Mouse (Mus musculus): Measurements from ENCODE around the gene Rps6kl1.

Rps6kl1 gene

GRCm38 (mm10) chr12:85151002-85151774, at the start of gene Rps6kl1:
Gene Rps6kl1, minus strand, starts transcription at chr12:85151264.
- peak; percentile 83 for DNase-seq

DNA sequence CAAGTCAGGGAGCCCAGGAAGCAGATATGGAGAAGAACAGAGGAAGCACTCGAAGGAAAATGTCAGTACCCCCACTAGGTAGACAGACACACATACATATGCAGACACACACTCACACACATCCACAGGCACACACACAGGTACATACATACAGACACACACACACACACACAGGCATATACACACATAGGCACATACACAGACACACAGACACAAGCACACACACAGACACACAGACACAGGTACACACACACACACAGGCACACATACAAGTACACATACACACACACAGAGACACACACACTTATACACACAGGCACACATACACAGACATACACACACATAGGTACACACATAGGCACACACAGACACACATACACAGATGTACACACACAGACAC, 48.9 kb upstream of the Rps6kl1 start:
- no peak for DNase-seq

GRCm38 (mm10) chr12:85197936-85198335, 46.9 kb upstream of the Rps6kl1 start:
- no peak for DNase-seq

DNA sequence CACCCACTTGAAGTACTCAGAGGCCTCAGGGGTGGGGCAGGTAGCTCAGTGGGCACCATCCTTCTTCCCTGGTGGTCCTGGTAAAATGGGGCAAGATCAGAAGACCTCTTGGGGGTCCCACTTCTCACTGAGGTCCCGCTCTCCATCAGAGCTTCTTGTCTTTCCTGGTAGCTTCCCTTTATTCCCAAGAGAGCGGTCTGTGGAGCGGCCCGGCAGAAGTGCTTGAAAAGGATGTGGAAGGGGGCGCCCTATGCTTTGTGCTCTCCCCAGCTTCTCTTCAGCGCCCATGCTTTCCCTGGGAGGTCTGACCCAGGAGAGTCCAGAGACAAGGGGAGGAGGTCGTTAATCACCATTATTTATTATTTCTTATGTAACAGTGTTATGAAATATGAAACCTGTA, 46.3 kb upstream of the Rps6kl1 start:
- DNase-seq = no peak

DNA sequence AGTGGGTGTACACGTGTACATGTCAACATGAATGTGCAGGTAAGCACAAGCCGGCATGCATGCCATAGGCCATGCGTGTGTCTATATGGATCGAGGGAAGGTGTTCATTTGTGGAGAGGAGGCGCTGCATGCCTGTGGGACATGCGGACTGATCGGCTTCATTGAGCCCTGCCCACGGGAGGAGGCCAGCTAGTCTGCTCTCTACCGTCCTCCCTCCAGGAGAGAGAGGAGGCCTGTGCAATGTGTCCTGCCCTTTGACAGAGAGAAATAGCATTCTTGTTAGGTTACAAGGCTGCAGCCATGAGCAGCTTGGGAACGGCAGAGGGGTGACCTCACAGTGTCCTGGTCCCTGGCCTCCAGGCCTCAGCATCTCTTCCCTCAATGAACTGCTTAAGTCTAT, 45.1 kb upstream of the Rps6kl1 start:
- DNase-seq = no peak

- DNase-seq = no peak
Measured at GRCm38 (mm10) chr12:85195086-85195485, 44.0 kb upstream of the Rps6kl1 start.

- DNase-seq = no peak
Measured at GRCm38 (mm10) chr12:85194623-85195018, 43.6 kb upstream of the Rps6kl1 start.

DNA sequence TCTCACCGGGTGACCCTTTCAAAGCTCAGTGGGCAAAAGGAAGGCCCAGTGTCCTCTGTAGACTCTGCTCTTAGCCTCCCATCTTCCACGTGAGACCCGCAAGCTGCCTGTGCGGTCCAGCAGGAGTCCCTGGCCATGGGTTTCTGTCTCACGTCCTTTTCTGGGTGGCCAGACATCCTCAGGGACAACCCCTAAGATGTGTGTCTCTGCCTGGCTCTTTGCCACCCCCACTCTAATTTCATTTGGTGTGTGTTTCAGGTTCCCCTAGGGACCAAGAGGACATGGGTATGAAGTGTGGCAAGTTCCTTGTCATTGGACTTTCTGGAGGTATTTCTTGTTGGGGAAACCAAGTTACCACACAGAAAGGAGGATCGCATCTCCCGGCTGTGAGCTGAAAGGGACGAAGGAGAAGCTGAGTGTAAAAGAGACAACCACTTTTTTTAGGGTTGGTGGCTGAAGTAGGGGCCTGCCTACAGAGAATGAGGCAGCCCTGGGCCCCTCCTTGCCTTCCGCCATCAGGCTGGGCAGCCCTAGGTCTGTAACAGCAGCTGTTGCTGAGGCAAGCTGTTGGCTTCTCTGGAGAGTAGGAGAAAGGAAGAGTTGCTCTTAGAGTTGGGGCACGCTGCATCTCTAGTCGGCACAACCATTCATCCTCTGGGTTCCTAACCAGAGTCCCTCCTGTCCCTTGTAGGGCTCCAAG, 43.0 kb upstream of the Rps6kl1 start:
- DNase-seq = no peak

- DNase-seq = no peak
Measured at GRCm38 (mm10) chr12:85193146-85193545, 42.1 kb upstream of the Rps6kl1 start.

- no peak for DNase-seq
Measured at GRCm38 (mm10) chr12:85192461-85193108, 41.5 kb upstream of the Rps6kl1 start.

- no peak for DNase-seq
Measured at GRCm38 (mm10) chr12:85190290-85190689, 39.2 kb upstream of the Rps6kl1 start.

- DNase-seq = no peak
Measured at GRCm38 (mm10) chr12:85186361-85186760, 35.3 kb upstream of the Rps6kl1 start.

GRCm38 (mm10) chr12:85185810-85186209, 34.7 kb upstream of the Rps6kl1 start:
- DNase-seq = no peak

- DNase-seq = no peak
Measured at GRCm38 (mm10) chr12:85184118-85184517, 33.1 kb upstream of the Rps6kl1 start.

GRCm38 (mm10) chr12:85182898-85183297, 31.8 kb upstream of the Rps6kl1 start:
- DNase-seq = no peak

- DNase-seq = no peak
Measured at GRCm38 (mm10) chr12:85182345-85182643, 31.2 kb upstream of the Rps6kl1 start.

DNA sequence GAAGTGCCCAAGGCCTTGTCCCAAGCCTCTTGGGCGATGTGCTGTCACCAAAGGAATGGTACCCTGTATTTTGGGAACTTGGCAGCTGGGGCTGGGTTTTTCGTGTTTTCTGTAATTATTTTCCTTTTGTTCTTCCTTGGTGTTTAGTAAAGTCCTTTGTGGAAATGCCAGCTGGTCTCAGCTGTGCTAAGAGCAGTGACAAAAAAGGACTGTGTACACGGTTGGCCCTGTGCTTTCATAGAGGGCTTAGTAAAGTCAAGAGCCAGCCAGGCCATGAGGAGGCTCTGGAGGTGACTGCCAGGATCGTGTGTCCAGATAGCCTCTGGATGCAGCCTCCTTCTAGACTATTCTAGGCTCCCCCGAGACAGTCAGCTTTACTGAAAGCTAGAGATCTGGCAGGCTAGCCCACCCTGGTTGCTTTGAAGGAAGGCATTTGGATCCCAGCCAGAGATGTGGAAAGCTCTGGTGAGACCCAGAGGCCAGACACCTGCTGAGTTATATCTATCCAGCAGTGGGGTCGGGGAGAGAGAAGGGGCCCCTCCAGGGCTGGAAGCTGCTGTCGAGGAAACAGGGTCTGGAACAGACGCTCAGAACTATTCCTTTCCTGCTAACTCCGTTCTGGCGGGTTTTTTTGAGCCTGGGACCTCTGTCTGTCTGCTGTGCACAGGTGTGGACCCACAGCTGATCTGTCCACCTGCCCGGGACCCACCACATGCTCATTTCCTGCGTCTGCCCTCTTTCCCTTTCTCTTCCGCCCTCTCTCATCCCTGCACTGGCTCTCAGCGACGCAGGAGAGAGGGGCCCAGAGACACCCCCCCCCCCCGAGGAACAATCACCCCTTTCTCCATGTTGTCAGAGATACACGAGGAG, 30.6 kb upstream of the Rps6kl1 start:
- no peak for DNase-seq

DNA sequence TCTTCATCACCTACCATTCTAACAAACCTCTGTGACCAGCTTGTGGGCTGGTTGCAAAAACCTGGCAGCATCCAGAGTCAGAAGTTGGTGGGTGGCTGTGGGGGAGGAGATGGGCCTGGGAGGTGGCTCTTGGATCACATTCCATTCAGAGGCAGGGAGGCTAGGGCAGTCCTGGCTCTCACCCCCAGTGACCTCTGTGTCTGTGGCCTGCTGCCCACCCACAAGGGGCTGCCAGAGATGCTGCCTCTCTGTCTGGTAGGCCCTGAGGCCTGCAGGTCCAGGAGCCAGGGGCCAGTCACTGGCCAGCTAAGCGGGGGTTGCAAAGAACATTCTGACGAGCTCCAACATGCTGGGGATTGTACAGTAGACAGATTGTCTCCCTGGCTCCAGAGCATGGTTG, 27.2 kb upstream of the Rps6kl1 start:
- no peak for DNase-seq

DNA sequence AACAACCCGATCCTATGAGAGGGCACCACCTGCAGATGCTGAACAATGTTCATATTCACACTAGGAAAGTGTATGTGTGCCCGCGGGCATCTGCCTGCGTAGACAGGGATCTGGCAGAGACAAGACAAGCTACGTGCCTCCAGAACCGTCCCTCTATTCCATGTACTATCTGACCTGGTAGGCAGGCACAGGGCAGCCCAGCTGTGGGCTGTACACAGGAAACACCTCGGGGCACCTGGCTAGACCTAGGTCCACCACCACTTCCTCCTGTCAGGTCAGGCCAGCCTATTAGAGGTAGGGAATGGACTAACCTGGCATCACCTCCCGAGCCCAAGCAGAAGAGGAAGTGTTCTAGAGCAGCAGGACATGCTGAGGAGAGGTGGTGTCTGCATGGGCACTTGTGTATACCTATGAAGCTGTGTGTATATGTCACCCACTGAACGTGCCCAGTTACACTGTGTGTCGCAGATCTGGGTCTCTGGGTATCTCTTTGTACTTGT, 26.7 kb upstream of the Rps6kl1 start, which contains the start of gene Pgf:
Gene Pgf, minus strand, starts transcription at position 51 of the 500 bp plus-strand sequence.
- no peak for DNase-seq

DNA sequence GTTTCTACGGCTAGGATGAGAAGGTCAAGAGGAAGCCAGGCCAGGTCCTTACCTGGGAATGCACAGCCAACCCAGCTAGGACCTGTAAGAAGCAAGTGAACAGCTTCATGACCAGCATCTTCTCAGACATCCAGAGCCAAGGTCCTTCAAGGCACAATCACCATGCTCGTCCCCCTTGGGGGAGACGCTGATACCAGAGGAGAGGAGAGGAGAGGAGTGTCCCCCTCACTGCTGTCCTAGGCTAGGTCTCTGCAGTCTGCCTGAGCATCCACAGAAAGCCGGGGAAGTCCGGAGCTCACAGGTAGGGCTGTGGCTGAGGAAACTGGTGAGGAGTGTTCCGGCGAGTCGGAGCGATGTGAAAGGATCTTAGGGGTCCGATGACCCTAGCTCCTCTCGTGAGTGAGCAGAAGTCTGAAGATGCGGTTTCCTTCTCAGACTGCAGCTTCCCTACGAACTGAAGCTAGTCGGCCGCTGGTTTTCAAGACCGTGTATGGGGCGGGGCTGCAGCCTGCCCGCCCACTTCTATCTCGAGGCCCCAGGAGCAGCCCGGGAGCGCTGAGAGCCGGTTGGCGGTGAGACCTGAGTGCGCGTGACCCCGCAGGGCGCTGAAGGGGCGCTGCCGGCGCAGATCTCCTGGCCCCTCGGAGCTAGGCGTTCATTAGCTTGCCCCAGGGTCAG, 25.9 kb upstream of the Rps6kl1 start:
- no peak for DNase-seq

DNA sequence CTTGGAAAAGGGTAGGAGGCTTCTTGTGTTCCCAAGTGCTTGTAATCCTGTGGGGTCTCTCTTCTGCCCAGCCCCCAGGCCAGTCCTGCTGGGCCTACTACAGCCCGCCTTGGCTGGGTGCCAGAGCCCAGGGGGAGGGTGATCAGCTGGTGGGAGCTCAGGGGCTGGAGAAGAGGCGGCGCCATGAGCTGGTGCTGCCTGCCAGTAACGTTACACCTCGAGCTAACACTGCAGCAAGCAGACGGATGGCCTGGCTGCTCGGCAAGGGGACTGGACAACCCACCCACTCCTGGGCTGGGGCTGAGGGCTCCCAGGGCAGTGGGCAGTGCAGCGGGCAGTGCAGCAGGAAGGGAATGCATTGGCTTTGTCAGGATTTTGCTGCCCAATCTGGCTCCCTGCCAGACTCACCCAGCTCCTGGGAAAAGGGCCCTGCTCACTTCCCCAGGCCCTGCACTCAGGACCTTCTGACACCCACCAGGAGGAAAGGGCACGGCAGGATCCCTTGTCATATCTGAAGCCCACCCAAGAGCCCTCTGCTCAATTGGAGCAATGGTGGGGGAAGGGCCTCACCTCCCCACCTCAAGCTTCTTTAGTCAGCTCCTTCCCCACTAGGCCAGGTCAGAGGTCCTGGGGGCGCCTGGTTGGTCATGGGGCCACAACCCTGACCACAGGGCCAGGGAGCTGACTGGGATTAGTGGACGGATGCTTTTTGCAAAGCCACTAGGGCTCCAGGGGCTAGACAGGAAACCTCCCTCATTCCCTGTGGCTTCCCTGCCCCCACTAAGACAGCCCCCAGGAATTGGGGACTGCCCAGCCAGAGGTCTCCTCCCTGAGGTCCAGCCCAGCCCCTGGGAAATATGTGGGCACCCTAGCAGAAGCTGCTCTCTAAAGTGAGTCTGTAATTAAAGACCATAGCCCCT, 25.1 kb upstream of the Rps6kl1 start:
- DNase-seq = no peak

Measured in right cerebral cortex, postnatal 25 days (tissue).